Mouse (Mus musculus) leukemia stem cell, adult 10-12 weeks (primary cell): ENCODE data around the gene Pgbd5. TPM values are rescaled to one million over a fixed set of nuclear protein-coding genes. Genes with fewer than 3 reads are reported as not detected.

ENCODE experiments used
- polyA plus RNA-seq: library from polyadenylated mRNA; stranded (reverse); fragments of >175 nt; gene quantifications from 2 replicates; pipeline ENCODE4 v1.2.3, GENCODE M21; 2012; ENCODE audit warnings: low replicate concordance

Gene Pgbd5
- polyA plus RNA-seq = 0.06 TPM in 1 of 2 replicates, not detected in the other

GRCm38 (mm10) chr8:124439558-124439957 is at the start of gene Pgbd5:
Gene Pgbd5, minus strand, starts transcription at chr8:124439658.

Other genes starting within 250 kb of the Pgbd5 start
- gene Galnt2, start 208.3 kb downstream of the Pgbd5 start, polyA plus RNA-seq = 89.2 and 90.7 TPM in 2 replicates
- gene Cog2, start 81.1 kb upstream of the Pgbd5 start, polyA plus RNA-seq = 9.6 and 9.9 TPM in 2 replicates
- not detected in 2 replicates for gene Agt, start 130.0 kb upstream of the Pgbd5 start, polyA plus RNA-seq
- 0.15 and 0.22 TPM in 2 replicates for gene Capn9, start 136.5 kb upstream of the Pgbd5 start, polyA plus RNA-seq
- gene 2310022B05Rik, start 223.7 kb upstream of the Pgbd5 start, polyA plus RNA-seq = 14.4 and 17.5 TPM in 2 replicates